Mouse (Mus musculus): ENCODE results near the gene Cfap52.
A peak's percentile ranks its signal among the peaks of the same experiment; 100 is the strongest.

Gene Cfap52

DNA sequence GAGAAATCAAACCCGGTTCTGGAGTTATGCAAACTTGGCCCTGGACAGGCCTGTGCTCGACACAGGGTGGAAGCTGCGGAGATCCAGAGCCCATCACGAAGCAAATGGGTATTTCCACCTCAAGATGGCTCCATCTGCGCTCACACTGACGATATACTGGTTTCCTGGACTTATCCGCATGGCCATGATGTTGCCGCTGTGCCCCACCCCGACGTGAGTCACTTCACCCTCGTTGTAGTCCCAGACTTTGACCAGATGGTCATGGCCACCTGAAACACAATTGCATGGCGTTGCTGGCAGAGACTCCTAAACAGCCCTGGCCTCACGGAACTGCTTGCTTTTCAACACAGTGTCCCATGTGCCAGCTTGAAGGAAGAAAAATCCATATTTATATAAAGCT, 40.5 kb downstream of the Cfap52 start:
- no peak for DNase-seq

DNA sequence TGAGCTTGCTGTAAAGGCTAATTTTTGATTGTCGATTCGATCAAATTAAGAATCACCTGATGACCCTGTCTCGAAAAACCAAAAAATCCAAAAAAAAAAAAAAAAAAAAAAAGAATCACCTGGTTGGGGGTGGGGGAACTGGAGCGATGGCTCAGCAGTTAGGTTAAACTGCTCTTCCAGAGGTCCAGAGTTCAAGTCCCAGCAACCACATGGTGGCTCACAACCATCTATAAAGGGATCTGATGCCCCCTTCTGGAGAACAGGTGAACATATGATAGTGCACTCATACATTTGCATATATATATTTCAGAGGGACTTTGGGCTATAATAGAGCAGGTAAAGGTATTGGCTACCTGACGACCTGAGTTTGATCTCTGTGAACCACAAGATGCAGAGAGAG, 41.7 kb downstream of the Cfap52 start:
- no peak for DNase-seq

DNA sequence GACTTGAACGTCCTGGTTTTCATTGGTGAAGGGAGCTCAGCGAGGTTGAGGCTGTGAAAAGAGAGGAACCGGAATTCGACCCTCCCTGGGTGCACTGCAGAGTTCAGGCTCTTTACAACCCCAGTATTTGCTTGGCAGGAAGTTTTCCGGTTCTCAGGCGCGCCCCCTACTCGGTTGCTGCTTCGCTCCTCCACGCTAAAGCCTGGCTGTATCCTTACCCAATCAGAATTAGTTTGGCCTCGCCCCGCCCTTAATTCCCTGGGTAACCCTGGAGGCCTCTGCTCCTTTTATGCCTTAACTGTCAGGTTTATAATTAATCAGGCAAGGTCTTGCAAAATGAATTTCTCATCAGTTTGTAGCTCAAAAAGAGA, 42.7 kb downstream of the Cfap52 start:
- peak in 1 of 2 experiments; percentile 17 for DNase-seq

DNA sequence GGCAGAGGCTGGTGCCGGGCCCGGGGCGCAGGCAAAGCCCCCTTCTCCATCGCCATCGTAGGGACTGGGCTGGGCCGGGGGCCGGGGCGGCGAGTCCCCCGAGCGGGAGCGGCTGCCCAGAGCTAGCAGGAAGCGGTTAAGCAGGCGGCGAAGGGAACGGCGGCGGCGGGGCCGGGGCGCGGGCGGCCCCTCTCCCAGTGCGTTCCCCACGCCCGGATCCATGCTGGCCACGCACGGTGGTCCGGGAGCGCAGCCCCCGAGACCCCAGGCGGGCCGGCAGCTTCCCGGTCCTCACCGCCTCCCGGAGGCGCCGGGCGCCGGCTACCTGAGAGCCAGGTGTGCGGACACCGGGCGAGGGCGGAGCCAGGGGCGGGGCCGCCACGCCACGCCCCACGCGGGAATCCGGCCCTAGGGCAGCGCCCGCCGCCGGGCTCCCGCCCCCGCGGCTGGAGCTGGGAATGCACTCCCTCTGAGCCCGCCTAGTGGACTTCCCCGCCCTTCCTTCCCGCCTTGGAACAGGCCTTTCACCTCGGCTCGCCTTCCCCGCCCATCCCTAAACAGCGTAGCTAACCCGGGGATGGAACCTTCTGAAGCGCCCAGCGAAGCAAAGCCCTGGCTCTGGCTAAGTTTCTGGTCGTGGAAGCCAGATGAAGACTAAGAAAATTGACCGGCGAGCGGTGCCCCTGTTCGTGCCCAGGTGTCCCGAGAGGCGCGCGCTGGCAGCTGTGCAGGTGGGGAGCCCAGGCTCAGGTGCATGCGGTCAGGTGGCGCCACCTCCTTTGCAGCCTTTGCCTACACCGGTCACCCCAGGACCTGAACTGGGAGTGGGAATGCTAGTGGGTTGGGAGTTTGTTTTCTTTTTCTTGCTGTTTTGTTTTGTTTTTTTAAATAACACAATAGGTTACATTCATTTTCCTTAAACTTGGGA, 43.4 kb downstream of the Cfap52 start, which contains the start of gene Usp43:
TSS of gene Usp43 (minus strand) at position 327 of the 928 bp plus-strand sequence.
- peak in 1 of 2 experiments; percentile 11 for DNase-seq

DNA sequence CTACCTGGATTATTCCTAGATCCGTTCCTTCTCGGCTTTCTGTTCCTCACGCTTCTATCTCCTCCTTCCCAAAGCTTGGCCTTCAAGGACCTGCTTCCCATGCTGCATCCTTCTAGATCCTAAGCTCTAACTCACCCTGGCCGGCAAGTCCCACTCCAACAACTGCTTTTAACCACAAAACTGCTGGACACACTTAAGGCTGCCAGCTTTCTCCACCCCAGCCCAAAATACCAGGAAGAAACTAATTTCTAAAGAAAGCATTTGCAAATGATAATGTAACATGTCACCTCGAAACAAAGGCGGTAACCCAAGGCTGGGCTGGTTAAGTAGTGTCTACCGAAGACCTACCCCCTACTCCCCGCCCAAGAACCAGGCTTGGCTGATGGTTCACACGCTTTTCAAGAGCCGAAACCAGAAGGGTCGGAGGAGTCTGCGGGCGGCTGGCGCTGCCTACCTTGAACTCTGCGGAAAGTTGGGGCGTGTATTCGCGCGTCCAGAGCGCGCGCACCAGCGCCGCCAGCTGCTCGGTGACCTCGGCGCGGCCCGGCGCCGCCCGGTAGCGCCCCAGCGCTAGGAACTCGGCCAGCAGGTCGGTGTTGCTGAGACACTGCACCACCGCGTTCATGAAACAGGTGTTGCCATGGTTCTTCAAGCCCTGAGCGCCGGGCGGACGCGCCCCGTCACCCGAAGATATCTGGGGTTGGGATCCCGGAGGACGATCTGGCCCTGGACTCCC, 44.2 kb downstream of the Cfap52 start:
- DNase-seq = peak in 1 of 2 experiments; percentile 14

DNA sequence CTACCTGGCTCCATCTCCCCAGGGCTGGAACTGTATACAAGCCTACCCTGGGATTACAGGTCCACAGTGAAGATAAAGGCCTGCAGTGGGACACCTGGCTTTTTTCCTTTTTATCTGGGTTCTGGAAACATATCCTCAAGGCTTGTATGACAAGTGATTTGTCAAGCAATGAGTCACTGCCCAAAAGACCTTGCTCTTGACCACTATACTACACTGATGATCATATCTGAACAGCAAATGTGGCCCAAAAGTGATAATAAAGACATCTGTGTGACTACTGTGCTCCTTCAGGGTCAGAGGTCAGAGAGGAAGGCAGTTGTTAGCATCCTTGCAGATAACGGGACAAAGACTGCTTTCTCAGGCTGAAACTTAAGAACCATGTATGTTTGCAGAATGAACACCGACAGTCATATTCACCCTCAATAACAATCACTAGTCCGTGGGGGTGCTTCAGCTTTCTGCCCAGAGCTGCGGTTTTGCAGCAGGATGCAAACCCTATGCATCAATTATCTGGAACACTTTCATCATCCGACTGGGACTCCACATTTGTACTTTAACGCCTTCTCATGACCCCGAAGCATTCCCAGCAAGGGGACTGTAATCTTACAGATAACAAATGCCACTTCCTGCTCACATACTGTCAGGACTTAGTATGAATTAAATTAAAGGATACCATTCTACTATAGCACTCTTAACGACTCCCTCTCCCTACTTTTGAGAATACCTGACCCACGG, 45.1 kb downstream of the Cfap52 start:
- DNase-seq = no peak

DNA sequence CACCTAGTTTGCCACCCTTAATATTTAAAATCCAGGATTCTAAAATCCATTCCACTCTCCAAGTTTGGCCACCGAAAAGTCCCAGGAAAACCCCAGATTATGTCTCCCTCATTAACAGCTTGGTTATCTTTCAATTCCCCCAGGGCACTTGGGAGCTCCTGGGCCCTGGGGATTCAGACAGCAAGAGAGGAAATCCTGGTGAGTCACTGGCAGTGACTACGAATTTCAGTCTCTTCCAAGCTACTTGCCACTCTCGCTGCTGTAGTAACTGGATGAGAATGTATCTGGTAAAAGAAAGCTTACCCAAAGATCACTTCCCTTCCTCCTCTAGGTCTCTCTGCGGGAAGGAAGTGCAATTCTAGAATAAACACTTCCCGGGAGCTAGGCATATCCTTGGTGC, 45.9 kb downstream of the Cfap52 start:
- DNase-seq = no peak

DNA sequence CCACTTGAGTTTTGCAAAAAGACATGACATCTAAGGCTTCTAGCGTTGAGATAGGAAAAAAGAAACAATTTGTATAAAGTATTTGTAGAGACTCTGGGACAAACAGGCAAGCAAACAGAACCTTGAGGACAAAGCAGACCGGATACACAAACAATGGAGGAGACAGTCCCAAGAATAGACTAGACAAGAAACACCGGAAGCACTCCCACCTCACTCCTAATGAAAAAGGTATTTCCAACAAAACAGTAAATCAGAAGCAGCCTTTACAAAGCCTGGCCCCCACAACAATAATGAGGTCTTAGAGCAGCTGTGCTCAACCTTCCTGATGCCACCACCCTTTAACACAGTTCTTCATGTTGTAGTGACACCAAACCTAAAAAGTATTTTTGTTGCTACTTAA, 48.3 kb downstream of the Cfap52 start:
- no peak for DNase-seq

GRCm38 (mm10) chr11:67911074-67911473, 54.4 kb downstream of the Cfap52 start:
- no peak for DNase-seq

DNA sequence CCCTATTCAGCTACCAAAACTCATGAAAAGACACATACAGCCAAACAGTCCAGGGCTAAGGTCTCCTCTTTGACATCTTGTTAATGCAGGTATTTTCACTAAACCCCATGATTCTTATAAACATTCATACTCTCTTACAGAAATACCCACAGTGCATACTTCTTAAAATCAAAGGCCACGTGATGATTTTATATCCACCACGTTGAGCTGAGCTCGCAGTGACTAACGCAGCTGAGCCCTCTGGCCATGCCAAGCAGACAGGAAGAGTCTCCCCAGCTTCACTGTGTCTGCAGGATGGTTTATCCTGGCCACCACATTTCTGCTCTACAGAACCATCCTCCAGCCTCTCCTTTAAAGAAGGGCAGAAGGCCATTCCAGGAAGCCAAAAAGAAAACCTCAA, 61.7 kb downstream of the Cfap52 start:
- DNase-seq = no peak

- DNase-seq = peak; percentile 26 to 55
Measured at GRCm38 (mm10) chr11:67897064-67897560, 68.3 kb downstream of the Cfap52 start.

DNA sequence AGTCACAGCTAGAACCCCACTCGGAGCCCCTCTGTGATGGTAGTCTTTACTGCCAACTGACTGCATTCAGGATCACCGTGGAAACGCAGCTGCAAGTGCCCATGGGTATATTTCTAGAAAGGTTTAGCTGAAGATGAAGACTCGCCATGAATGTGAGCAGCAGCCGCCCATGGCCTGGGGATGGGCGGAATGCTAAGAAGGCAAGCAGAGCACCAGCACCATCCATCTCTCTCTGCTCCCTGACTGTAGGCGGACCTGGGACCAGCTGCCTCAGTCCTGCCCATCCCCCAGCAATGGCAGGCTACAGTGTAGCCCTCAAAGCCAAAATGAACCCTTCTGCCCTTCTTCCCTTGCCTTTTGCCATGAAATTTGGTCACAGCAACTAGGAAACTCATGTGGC, 69.8 kb downstream of the Cfap52 start:
- DNase-seq = no peak

- no peak for DNase-seq
Measured at GRCm38 (mm10) chr11:67888521-67888920, 76.9 kb downstream of the Cfap52 start.

GRCm38 (mm10) chr11:67885921-67886320, 79.5 kb downstream of the Cfap52 start:
- no peak for DNase-seq

Data from cerebellum, adult 18-20 months (tissue).